Mouse (Mus musculus): Measurements from ENCODE around the gene Clec2h. TPM values are rescaled to one million over a fixed set of nuclear protein-coding genes. Genes with fewer than 3 reads are reported as not detected.
"Not testable (repeated sequence)": the region's sequence is repeated elsewhere in the genome, so short reads cannot be mapped to it uniquely, and the experiment has no call there.

Clec2h gene
- polyA plus RNA-seq, 1 experiment = 53.2 TPM

DNA sequence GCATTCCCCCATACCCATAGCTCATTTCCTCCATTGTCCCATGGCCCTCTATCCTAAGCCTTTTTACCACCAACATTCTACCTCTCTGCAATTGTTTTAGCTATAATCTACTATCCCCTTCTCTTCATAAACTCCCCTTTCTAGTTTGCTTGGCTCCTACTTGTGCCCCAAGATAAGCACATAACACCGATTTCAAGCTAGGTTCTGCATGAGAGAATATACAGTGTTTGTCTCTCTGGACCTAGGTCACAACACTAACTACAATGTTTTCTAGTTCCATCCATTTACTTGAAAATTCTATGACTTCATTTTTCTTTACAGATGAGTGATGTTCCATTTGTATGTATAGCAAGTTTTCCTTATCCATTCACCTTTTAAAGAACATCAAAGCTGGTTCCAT, 21.5 kb upstream of the Clec2h start:
- H3K4me3 ChIP-seq (ENCODE audit: insufficient read depth, low read depth, low read length) = no peak overlapping the region
- TF ChIP-seq POLR2A (IDR thresholded peaks at IDR 0.05; ENCODE audit: low read depth, low read length) (no peak), CTCF (conservative IDR thresholded peaks at IDR 0.05; ENCODE audit: insufficient read depth, insufficient read length, low read depth, low read length) (no peak)
- no peaks in the 10 kb centered on the region for H3K4me1 ChIP-seq (ENCODE audit: control insufficient read depth, insufficient read depth, low read length)
- WGBS = 78% methylated on average over 1 of the region's 1 CpGs
- no peak for DNase-seq
- H3K27me3 ChIP-seq (replicated peaks; ENCODE audit: control insufficient read depth, insufficient read depth, low read length) = no peaks in the 10 kb centered on the region
- no peaks in the 10 kb centered on the region for H3K36me3 ChIP-seq (ENCODE audit: control insufficient read depth, insufficient read depth, low read length)
- H3K27ac ChIP-seq (ENCODE audit: insufficient read depth, low read depth, low read length) = no peak overlapping the region

- Histone ChIP-seq H3K36me3 (ENCODE audit: control insufficient read depth, insufficient read depth, low read length) (no peaks in the 10 kb centered on the region), H3K4me3 (ENCODE audit: insufficient read depth, low read depth, low read length) (no peak overlapping the region), H3K27ac (ENCODE audit: insufficient read depth, low read depth, low read length) (no peak overlapping the region), H3K27me3 (replicated peaks; ENCODE audit: control insufficient read depth, insufficient read depth, low read length) (no peaks in the 10 kb centered on the region), H3K4me1 (ENCODE audit: control insufficient read depth, insufficient read depth, low read length) (no peaks in the 10 kb centered on the region)
- WGBS = 81% methylated on average over 2 of the region's 2 CpGs
- DNase-seq = no peak
- no peak for TF ChIP-seq POLR2A (IDR thresholded peaks at IDR 0.05; ENCODE audit: low read depth, low read length)
Measured at GRCm38 (mm10) chr6:128641116-128641716, 21.0 kb upstream of the Clec2h start.

DNA sequence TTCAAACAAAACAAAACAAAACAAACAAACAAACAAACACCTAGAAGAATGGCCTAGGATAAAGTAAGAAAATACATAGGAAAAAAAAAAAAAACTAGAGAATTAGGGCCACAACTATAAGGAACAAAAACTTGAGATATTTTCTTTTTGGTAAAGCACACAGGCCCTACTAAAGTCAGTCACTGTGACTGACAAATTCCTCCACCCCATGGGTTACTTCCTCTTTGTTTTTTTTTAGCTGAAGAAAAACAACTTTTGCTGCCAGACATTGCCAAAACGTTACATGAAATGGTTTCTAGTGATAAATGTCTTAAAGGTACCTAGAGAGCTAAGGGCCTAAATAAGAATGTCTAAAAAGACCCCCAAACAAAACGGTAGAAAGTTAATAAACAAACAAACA, 18.2 kb upstream of the Clec2h start:
- Histone ChIP-seq H3K27me3 (replicated peaks; ENCODE audit: control insufficient read depth, insufficient read depth, low read length) (no peaks in the 10 kb centered on the region), H3K4me3 (ENCODE audit: insufficient read depth, low read depth, low read length) (no peak overlapping the region), H3K4me1 (ENCODE audit: control insufficient read depth, insufficient read depth, low read length) (no peaks in the 10 kb centered on the region), H3K36me3 (ENCODE audit: control insufficient read depth, insufficient read depth, low read length) (no peaks in the 10 kb centered on the region), H3K27ac (ENCODE audit: insufficient read depth, low read depth, low read length) (no peak overlapping the region)
- TF ChIP-seq CTCF (conservative IDR thresholded peaks at IDR 0.05; ENCODE audit: insufficient read depth, insufficient read length, low read depth, low read length) = no peak
- no peak for TF ChIP-seq POLR2A (IDR thresholded peaks at IDR 0.05; ENCODE audit: low read depth, low read length)
- WGBS = 35% methylated on average over 2 of the region's 2 CpGs
- no peak for DNase-seq

GRCm38 (mm10) chr6:128644694-128645093, 17.5 kb upstream of the Clec2h start:
- not testable (repeated sequence) for DNase-seq; H3K27me3 ChIP-seq (replicated peaks; ENCODE audit: control insufficient read depth, insufficient read depth, low read length); H3K27ac ChIP-seq (ENCODE audit: insufficient read depth, low read depth, low read length); H3K36me3 ChIP-seq (ENCODE audit: control insufficient read depth, insufficient read depth, low read length); H3K4me1 ChIP-seq (ENCODE audit: control insufficient read depth, insufficient read depth, low read length); H3K4me3 ChIP-seq (ENCODE audit: insufficient read depth, low read depth, low read length)
- WGBS = 97% methylated on average over 20 of the region's 20 CpGs

GRCm38 (mm10) chr6:128645708-128646107, 16.5 kb upstream of the Clec2h start:
- not testable (repeated sequence) for H3K4me3 ChIP-seq (ENCODE audit: insufficient read depth, low read depth, low read length); DNase-seq; H3K4me1 ChIP-seq (ENCODE audit: control insufficient read depth, insufficient read depth, low read length); H3K27me3 ChIP-seq (replicated peaks; ENCODE audit: control insufficient read depth, insufficient read depth, low read length); H3K27ac ChIP-seq (ENCODE audit: insufficient read depth, low read depth, low read length); H3K36me3 ChIP-seq (ENCODE audit: control insufficient read depth, insufficient read depth, low read length)
- 90% methylated on average over 12 of the region's 12 CpGs for WGBS

DNA sequence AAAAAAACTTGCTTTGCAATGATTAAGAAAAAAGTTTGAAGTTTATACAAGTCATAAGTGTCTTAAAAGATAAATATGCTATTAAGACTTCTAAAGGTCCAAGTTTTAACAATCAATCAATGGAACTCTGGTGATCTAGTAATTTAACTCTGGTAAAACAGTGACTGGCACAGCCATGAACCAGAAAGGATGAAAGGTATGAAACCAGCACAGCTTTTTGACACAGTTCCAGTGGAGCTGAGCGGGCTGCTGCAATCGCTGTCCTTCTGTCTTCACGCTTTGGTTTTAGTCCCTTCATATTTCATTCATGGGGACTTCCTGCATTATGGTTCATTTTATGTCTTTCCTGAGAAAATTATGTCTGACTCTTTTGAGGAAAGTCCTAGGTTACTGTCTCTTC, 12.5 kb upstream of the Clec2h start:
- Histone ChIP-seq H3K36me3 (ENCODE audit: control insufficient read depth, insufficient read depth, low read length) (no peaks in the 10 kb centered on the region), H3K27me3 (replicated peaks; ENCODE audit: control insufficient read depth, insufficient read depth, low read length) (no peaks in the 10 kb centered on the region), H3K27ac (ENCODE audit: insufficient read depth, low read depth, low read length) (peak overlapping the region; percentile 5; the same call in 1 of the 2 replicates), H3K4me3 (ENCODE audit: insufficient read depth, low read depth, low read length) (no peak overlapping the region), H3K4me1 (ENCODE audit: control insufficient read depth, insufficient read depth, low read length) (peaks cover 3% of the 10 kb centered on the region; the same call in 1 of the 2 replicates)
- WGBS = 50% methylated on average over 3 of the region's 3 CpGs
- TF ChIP-seq POLR2A (IDR thresholded peaks at IDR 0.05; ENCODE audit: low read depth, low read length) (no peak), CTCF (conservative IDR thresholded peaks at IDR 0.05; ENCODE audit: insufficient read depth, insufficient read length, low read depth, low read length) (no peak)
- peak; percentile 54 for DNase-seq

GRCm38 (mm10) chr6:128650187-128650586, 12.0 kb upstream of the Clec2h start:
- peak; percentile 90 for DNase-seq
- H3K4me3 ChIP-seq (ENCODE audit: insufficient read depth, low read depth, low read length) = no peak overlapping the region
- no peaks in the 10 kb centered on the region for H3K36me3 ChIP-seq (ENCODE audit: control insufficient read depth, insufficient read depth, low read length)
- H3K27me3 ChIP-seq (replicated peaks; ENCODE audit: control insufficient read depth, insufficient read depth, low read length) = no peaks in the 10 kb centered on the region
- no peak overlapping the region for H3K27ac ChIP-seq (ENCODE audit: insufficient read depth, low read depth, low read length)
- 47% methylated on average over 1 of the region's 1 CpGs for WGBS
- peaks cover 3% of the 10 kb centered on the region; the same call in 1 of the 2 replicates for H3K4me1 ChIP-seq (ENCODE audit: control insufficient read depth, insufficient read depth, low read length)
- TF ChIP-seq POLR2A (IDR thresholded peaks at IDR 0.05; ENCODE audit: low read depth, low read length) (no peak), CTCF (conservative IDR thresholded peaks at IDR 0.05; ENCODE audit: insufficient read depth, insufficient read length, low read depth, low read length) (0 out of 2 replicates have a peak, but pooled peaks have one; percentile 1)

GRCm38 (mm10) chr6:128650827-128651226, 11.4 kb upstream of the Clec2h start:
- H3K27ac ChIP-seq (ENCODE audit: insufficient read depth, low read depth, low read length); H3K4me3 ChIP-seq (ENCODE audit: insufficient read depth, low read depth, low read length); DNase-seq; H3K27me3 ChIP-seq (replicated peaks; ENCODE audit: control insufficient read depth, insufficient read depth, low read length); H3K4me1 ChIP-seq (ENCODE audit: control insufficient read depth, insufficient read depth, low read length); H3K36me3 ChIP-seq (ENCODE audit: control insufficient read depth, insufficient read depth, low read length): not testable (repeated sequence)
- WGBS = 94% methylated on average over 7 of the region's 7 CpGs

All from kidney, adult 2 months (tissue).